Mouse (Mus musculus) G1E (cell line): ENCODE data around the gene Gpr3. TPM values are rescaled to one million over a fixed set of nuclear protein-coding genes. Genes with fewer than 3 reads are reported as not detected.

ENCODE experiments used
- ATAC-seq: 2 replicates; pipeline ENCODE4 v1.8.0; 2016; ENCODE audit warnings: mild to moderate bottlenecking; ENCODE audit not compliant: insufficient number of reproducible peaks, poor library complexity, low FRiP score, severe bottlenecking; ENCODE audit errors: extremely low read depth
- DNase-seq: peaks from one replicate; pipeline ENCODE4 v3.0.0; 2012; ENCODE audit warnings: low spot score
- H3K27me3 ChIP-seq: 2 replicates; pipeline ENCODE4 v1.6.1; 2012; ENCODE audit warnings: mild to moderate bottlenecking, low read length, inconsistent platforms; ENCODE audit not compliant: insufficient read depth
- H3K36me3 ChIP-seq: replicated peaks from 2 replicates; pipeline ENCODE3; 2012; ENCODE audit warnings: mild to moderate bottlenecking, inconsistent platforms
- H3K4me1 ChIP-seq: 2 replicates; pipeline ENCODE4 v1.6.1; 2012; ENCODE audit warnings: low read depth, low read length, inconsistent platforms, mixed read lengths; ENCODE audit not compliant: insufficient read depth
- H3K4me3 ChIP-seq: 2 replicates; pipeline ENCODE4 v1.5.1; 2012; ENCODE audit warnings: low read depth, mild to moderate bottlenecking, inconsistent platforms, low read length, moderate library complexity, mixed read lengths
- H3K9me3 ChIP-seq: replicated peaks from 2 replicates; pipeline ENCODE4 v1.6.1; 2012; ENCODE audit warnings: inconsistent platforms
- CTCF ChIP-seq: IDR thresholded peaks from 2 replicates; pipeline ENCODE4 v1.5.1; 2012; ENCODE audit warnings: low read depth, low read length, inconsistent platforms, mixed read lengths
- GATA1 ChIP-seq: IDR thresholded peaks from 2 replicates; pipeline ENCODE4 v1.6.1; 2012; ENCODE audit warnings: borderline replicate concordance, low read length, inconsistent platforms, mixed read lengths
- GATA2 ChIP-seq: IDR thresholded peaks from 2 replicates; pipeline ENCODE4 v1.6.1; 2012; ENCODE audit warnings: low read depth, low read length, inconsistent platforms, borderline replicate concordance
- POLR2AphosphoS5 ChIP-seq: IDR thresholded peaks from 2 replicates; pipeline ENCODE4 v1.6.1; 2012; ENCODE audit warnings: low read depth, low read length, inconsistent platforms; ENCODE audit not compliant: insufficient replicate concordance
- TAL1 ChIP-seq: conservative IDR thresholded peaks from 2 replicates; pipeline ENCODE4 v1.6.1; 2012; ENCODE audit warnings: low read depth, low read length, inconsistent platforms, mixed read lengths
- polyA plus RNA-seq: library from polyadenylated mRNA; stranded (reverse); fragments of >175 nt; gene quantifications from 2 replicates; pipeline ENCODE4 v1.2.3, GENCODE M21; 2012
- total RNA-seq, 2 experiments: library from RNA; stranded (forward) in 1 of 2; stranded (reverse) in 1 of 2; fragments of 200-1000 nt in 1 of 2; fragments of >200 nt in 1 of 2; fragmentation: Nextera tagmentation in 1 of 2; gene quantifications; 2 replicates each; pipeline ENCODE4 v1.2.3; 2014 to 2017

Gene Gpr3
- total and polyA plus RNA-seq, 3 experiments: 0.10 to 0.16 TPM; not detected in 1

GRCm38 (mm10) chr4:133223875-133224274, 11.5 kb upstream of the Gpr3 start:
- H3K27me3 ChIP-seq: peaks cover 57% of the 10 kb centered on the region
- no peak for ATAC-seq
- DNase-seq: no peak
- H3K4me3 ChIP-seq: no peak overlapping the region
- no peaks in the 10 kb centered on the region for H3K9me3 ChIP-seq
- no peaks in the 10 kb centered on the region for H3K36me3 ChIP-seq
- peaks cover 44% of the 10 kb centered on the region for H3K4me1 ChIP-seq
- TF ChIP-seq POLR2AphosphoS5 (no peak), CTCF (no peak), GATA1 (no peak), TAL1 (no peak), GATA2 (no peak)

GRCm38 (mm10) chr4:133221701-133222100, 9.4 kb upstream of the Gpr3 start:
- Histone ChIP-seq H3K36me3 (no peaks in the 10 kb centered on the region), H3K4me3 (no peak overlapping the region), H3K4me1 (peaks cover 55% of the 10 kb centered on the region), H3K27me3 (peaks cover 56% of the 10 kb centered on the region), H3K9me3 (no peaks in the 10 kb centered on the region)
- no peak for TF ChIP-seq GATA1
- TF ChIP-seq POLR2AphosphoS5: no peak
- TF ChIP-seq GATA2: no peak
- no peak for TF ChIP-seq TAL1
- TF ChIP-seq CTCF: no peak
- DNase-seq (no peak), ATAC-seq (no peak)

DNA sequence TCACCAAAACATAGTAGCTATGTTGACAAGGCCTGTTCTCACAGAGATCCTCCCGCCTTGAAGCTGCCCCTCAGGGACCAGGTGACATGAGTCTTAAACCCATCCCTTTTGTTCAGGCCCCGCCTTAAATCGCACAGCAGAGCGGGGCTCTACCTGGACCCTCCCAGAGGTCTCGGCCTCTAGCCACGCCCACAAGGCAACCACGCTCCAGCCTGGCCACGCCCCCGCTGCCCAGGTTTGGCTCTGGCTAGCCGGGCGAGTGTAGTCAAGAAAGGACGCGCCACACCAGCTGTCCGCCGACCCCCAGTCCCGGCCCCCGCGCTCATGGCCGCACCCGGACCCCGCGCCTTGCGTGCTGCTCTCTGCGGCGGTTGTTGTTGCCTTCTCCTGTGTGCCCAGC, 8.3 kb upstream of the Gpr3 start:
- DNase-seq (no peak), ATAC-seq (no peak)
- Histone ChIP-seq H3K27me3 (peaks cover 57% of the 10 kb centered on the region), H3K4me1 (peaks cover 55% of the 10 kb centered on the region), H3K36me3 (no peaks in the 10 kb centered on the region), H3K9me3 (no peaks in the 10 kb centered on the region), H3K4me3 (peak overlapping the region; percentile 16; the same call in 1 of the 2 replicates)
- TF ChIP-seq CTCF: no peak
- TF ChIP-seq GATA2: no peak
- TF ChIP-seq TAL1: no peak
- no peak for TF ChIP-seq POLR2AphosphoS5
- no peak for TF ChIP-seq GATA1

GRCm38 (mm10) chr4:133218745-133219144, 6.4 kb upstream of the Gpr3 start:
- H3K4me3 ChIP-seq: no peak overlapping the region
- no peak for TF ChIP-seq GATA1
- TF ChIP-seq TAL1: no peak
- no peak for TF ChIP-seq CTCF
- TF ChIP-seq GATA2: no peak
- peaks cover 47% of the 10 kb centered on the region for H3K27me3 ChIP-seq
- H3K9me3 ChIP-seq: no peaks in the 10 kb centered on the region
- ATAC-seq: no peak
- H3K4me1 ChIP-seq: peaks cover 50% of the 10 kb centered on the region
- DNase-seq: no peak
- no peaks in the 10 kb centered on the region for H3K36me3 ChIP-seq

GRCm38 (mm10) chr4:133217641-133218040, 5.3 kb upstream of the Gpr3 start:
- no peak; the same call in 1 of the 2 replicates for ATAC-seq
- H3K4me3 ChIP-seq: no peak overlapping the region
- H3K4me1 ChIP-seq: peaks cover 55% of the 10 kb centered on the region
- H3K36me3 ChIP-seq: no peaks in the 10 kb centered on the region
- TF ChIP-seq GATA2: no peak
- TF ChIP-seq CTCF: peak; percentile 97
- DNase-seq: peak; percentile 53
- peaks cover 47% of the 10 kb centered on the region for H3K27me3 ChIP-seq
- H3K9me3 ChIP-seq: no peaks in the 10 kb centered on the region

- Histone ChIP-seq H3K9me3 (no peaks in the 10 kb centered on the region), H3K36me3 (no peaks in the 10 kb centered on the region), H3K27me3 (peaks cover 55% of the 10 kb centered on the region), H3K4me3 (no peak overlapping the region), H3K4me1 (peaks cover 47% of the 10 kb centered on the region)
- ATAC-seq (no peak), DNase-seq (no peak)
- TF ChIP-seq GATA2 (no peak), CTCF (no peak), TAL1 (no peak)
Measured at GRCm38 (mm10) chr4:133213661-133214060, 1.3 kb upstream of the Gpr3 start.

GRCm38 (mm10) chr4:133213268-133213590, 893 bp upstream of the Gpr3 start:
- H3K4me1 ChIP-seq: peaks cover 43% of the 10 kb centered on the region

More at GRCm38 (mm10) chr4:133213268-133213590, 893 bp upstream of the Gpr3 start:
- no peaks in the 10 kb centered on the region for H3K9me3 ChIP-seq
- H3K27me3 ChIP-seq: peaks cover 60% of the 10 kb centered on the region
- peak overlapping the region; percentile 72; the same call in 1 of the 2 replicates for H3K4me3 ChIP-seq
- TF ChIP-seq CTCF (no peak), TAL1 (no peak), GATA2 (no peak), POLR2AphosphoS5 (no peak), GATA1 (no peak)
- ATAC-seq (no peak), DNase-seq (no peak)
- H3K36me3 ChIP-seq: no peaks in the 10 kb centered on the region
